Mouse (Mus musculus) right cerebral cortex, postnatal 36 days (tissue): ENCODE measurements around the gene D3Ertd254e.
"Not testable (repeated sequence)": the region's sequence is repeated elsewhere in the genome, so short reads cannot be mapped to it uniquely, and the experiment has no call there.

Source experiments
- DNase-seq, 2 experiments: peaks; one replicate each; pipeline ENCODE4 v3.0.0; 2022; ENCODE audit warnings: low spot score in 2 of 2, mixed read lengths in 1 of 2

D3Ertd254e gene

DNA sequence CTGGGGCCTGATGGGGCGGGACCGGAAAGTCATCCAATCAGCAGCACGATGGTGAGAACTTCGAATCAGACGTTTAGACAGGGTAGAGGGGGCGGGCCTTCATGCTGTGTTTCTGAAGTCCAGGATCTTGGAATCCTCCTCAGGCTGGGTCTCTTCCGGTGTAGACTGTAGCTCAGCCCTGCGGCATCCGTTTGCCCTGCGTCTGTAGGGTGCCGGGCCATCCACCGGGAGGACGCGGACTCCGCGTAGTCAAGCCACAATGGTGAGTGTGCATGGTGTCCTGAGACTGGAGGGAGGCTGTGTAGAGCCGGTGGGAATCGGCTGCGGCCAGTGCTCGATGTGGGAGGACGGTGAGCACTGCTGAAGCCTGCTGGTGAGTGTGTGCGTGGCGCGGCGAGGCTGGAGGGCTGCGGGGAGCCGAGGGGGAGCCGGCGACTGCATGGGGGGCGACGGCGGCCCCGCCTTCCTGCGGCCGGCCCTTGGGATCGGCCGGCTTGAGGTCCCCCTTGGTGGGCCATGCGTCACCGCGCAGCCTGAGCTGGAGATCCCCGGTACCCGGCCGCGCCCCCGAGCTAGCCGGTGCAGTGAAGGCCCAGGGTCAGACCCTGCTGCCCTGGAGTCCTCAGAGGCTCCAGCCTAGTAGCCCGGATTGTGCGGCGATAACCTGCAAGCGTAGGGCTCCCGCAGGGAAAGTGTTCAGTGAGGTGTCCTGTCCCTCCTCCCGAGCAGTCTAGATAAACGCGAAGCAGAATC, at the start of gene D3Ertd254e:
D3Ertd254e (plus strand) TSS at position 84 of the 753 bp plus-strand sequence.
- DNase-seq = peak; percentile 92 to 95

DNA sequence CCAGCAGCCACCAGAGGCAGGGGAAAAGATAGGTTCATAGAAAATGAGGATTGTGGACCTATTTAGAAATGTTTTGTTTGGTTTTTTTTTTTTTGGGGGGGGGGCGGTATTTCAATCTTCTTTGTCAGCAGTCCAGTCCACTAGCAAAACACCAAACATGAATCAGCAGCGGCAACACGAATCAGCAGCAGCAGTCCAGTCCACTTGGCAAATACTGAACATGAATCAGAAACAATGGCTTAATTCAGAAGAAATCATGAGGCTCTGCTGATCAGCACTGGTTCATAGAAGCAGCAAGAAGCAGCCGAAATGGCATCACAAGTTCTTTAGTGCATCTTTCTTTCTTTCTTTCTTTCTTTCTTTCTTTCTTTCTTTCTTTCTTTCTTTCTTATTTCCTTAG, 34.7 kb upstream of the D3Ertd254e start:
- no peak for DNase-seq

DNA sequence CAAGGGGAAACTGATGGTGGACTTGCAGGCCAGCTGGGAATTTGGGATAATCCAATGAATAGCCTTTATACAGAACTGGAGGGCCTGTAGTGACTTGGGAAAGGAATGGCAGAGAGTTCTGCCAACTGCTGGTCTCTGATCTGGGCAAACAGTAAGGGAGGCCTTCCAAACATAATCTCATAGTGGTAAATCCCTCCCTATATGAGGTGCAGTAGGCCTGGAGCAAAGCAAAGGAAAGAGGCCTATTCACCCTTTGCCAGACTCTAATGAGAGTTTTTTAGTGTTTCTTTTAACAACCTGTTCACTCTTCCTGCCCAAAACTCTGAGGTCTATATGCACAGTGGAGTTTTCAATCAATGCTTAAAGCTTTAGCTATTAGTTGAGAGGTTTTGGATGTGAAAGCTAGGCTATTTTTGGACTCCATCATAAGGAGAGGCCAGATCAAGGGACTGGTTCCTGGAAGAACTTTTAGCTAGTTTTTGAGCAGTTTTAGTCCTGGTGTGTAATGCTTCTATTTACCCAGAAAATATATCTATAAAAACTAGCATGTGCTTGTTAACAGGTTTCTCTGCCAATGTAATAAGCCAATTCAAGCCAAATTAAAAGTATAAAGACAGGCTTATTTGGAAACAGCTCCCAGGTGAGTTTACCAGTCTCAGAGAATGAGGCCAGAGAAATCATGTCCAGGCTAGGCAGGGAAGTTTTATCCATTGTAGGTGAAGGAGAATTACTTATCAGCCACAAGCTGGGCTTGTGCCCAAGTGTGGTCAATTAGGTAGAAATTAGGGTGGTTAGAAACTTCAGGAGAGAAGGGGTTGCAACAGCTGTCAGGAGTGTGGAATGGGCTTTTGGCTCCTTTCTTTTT, 30.9 kb upstream of the D3Ertd254e start:
- no peak for DNase-seq

DNA sequence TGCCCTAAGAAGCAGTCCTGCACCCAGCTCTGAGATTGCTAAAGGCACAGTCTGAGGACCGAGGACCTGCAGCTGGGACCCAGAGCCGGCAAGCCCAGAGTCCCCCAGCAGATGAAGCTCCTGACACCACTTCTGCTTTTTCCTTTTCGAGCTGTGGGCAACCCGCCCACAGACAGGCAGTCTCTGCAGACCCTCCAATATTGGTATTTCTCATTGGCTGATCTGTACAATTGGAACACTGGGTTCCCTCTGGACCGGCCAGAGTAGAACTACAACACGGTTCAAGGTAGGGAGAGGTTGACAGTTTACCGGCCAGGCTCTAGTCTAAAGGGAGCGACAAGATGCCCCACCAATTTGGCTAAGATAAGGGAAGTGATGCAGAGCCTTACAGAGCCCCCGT, 24.6 kb upstream of the D3Ertd254e start:
- DNase-seq = not testable (repeated sequence)

DNA sequence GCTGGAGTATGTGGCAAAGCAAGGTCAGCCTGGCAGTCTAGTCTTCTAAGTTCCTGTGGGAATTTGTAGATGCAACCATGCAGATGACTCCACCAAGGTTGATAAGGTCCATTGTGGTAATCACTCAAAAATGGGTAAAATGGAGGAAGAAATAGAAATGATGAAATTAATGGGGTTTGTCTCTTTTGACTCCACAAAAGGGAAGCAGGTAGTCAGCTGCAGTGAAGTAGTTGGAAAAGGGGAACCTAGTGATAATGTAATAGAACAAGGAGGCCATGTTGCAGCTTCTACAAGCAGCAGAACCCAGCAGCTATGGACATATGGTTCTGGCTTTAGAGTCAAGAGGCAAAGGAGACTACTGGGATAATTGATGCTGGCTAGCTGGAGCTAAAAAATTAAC, 14.7 kb upstream of the D3Ertd254e start:
- no peak for DNase-seq

DNA sequence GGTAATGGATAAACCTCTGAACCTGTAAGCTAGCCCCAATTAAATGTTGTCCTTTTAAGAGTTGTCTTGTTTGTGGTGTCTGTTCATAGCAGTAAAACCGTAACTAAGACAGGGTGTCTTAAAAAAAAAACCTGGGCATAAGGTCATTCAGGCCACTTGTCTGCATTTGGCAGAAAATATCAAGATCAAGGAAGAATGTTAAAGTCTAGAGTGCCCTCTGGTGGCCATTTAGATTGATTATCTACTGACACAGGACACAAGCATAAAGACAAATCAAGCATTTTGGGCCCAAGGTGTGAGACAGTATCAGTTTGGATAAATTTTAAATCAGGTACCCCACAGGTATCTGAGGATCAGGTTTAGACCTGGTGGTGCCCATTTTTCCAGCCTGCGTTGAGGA, 13.3 kb upstream of the D3Ertd254e start:
- DNase-seq = no peak

DNA sequence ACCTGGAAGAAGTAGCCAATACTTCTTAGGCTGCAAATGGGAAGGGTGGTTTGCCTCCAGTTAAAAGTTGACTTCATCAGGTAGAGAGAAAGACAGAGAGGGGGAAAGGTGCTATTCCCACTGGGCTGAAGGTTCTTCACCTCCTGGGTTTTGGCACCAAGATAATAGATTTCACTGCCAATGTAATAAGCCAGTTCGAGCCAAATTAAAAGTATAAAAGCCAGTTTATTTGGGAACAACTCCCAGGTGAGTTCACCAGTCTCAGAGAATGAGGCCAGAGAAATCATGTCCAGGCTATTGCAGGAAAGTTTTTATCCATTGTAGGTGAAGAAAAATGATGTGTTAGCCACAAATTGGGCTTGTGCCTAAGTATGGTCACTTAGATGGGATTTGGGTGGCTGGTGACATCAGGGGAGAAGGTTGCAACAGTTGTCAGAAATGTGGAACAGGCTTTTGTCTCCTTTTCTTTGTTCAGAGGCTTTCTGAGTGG, 12.6 kb upstream of the D3Ertd254e start:
- DNase-seq = no peak

DNA sequence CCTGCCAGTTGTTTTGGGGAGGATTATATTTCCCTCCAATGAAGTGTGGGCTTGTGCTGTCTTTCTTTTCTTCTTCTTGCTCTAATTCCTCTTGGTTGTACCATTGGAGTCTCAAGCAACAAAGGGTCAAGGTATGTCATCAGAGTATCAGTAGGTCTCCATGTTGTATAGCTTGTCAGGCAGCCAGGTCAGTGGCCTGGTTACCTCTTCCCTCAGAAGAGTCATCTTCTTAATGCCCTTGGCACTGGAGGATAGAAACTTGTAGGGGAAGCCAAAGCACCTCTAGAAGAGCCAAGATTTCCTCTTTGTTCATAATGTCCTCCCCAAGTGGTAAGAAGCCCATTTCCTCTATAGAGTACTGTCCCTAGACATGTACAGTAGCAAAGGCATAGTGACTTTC, 11.8 kb upstream of the D3Ertd254e start:
- no peak for DNase-seq

DNA sequence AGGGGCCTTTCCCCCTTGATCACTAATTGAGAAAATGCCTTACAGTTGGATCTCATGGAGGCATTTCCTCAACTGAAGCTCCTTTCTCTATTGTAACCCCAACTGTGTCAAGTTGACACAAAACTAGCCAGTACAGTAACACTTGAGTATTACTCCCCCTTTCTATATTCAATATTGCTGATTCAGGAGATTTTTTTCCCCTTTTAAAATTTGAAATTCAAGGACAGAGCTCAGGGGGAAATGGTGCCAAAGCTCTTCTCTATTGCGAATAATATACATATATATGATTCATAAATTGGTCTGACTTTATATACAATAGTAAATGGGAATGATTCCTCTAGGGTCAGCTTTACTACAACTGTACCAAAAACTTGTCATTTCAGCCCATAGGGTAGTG, 282 bp upstream of the D3Ertd254e start:
- no peak for DNase-seq

DNA sequence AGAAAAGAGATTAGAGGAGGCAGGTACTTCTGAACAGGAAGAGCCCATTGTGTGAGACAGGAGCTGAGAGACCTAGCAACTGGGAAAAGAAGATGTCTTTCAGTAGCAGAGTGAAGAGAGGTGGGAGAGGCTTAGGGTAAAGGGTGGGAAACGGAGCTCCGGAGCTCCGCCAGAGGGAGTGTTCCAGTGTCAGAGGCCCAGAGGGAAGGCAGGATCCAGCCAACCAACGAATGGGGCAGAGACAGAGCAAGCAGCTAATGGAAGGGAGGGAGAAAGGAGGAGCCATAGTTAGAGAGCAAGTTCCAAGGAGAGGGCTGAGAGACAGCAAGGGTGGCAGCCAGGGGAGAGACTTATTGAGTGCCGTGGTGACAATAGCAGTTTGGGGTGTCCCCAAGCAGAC, 4.5 kb downstream of the D3Ertd254e start:
- DNase-seq = no peak

DNA sequence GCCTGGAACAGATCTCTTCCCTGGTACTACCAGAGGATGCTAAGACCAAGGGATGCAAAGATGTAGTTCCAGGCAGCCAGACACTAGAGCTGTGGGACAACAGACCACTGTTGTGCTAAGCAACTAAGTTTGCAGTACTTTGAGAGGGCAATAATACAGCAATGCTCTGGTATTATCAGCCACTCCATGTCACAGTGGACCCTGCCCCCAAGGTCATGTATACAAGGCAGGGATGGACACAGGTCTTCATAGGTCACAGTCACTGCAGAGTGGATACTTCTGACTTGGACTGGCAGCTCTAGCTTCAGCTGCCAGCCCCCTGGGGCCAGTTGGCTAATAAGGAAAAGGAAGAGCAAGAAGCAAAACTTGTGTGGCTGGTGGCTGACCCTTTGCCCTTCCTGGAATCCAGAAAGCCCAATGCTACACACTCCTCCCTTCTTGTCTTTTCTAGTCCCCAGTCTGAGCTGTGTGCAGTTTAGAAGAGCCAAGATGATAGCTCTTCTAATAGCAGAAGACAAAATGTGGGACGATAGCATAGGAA, 19.9 kb downstream of the D3Ertd254e start:
- DNase-seq = no peak

DNA sequence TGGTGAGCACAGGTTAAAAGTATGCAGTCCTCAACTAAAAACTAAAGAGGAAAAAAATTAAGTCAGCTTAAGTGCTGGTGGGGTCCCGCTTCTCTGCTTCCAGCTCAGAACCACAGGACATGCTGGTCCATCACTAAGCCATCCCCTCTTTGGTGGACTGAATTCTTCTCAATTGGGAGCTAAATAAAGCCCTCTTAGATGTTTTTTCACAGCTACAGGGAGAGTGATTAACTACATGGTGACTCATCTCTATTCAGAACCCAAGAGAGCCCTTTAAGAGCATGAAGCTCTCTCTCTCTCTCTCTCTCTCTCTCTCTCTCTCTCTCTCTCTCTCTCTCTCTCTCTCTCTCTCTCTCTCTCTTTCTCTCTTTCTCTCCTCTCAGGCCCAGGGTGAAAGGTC, 20.5 kb downstream of the D3Ertd254e start:
- DNase-seq = no peak

DNA sequence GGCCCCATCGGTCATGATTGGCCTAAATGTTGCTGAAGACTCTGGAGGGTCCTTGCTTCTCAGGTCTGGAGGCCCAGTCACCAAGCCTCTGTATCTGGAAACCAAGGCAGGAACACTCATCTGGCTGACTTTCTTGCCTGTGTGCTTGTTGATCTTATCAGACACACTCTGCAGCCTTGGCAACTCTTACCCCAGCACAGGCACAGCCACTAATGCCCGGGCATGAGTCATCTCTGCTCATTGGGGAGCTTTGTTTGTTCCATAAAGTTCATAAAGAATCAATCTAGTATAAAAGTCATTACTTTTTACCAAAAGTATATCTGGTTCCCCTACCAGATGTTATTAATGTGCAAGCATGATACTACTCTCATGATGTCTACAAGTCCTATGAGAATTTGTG, 22.9 kb downstream of the D3Ertd254e start:
- DNase-seq = no peak

DNA sequence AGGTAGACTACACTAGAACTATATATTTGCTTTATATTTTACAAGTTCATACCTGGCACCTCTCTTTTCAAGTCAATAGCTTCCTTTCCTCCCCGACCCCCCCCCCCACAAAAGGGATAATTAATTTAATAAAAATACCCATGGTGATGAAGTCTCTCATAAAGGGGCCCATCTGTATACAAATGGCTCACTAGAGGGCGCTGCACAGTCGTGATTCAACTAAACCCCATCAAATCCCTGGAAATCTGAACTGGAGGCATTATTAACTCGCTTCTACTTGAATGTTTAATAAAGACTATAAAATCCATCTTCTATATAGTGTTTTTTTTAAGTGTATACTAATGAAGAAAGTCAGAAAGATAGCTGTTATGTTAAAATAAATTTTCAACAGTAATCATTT, 30.7 kb downstream of the D3Ertd254e start:
- DNase-seq = peak; percentile 25

DNA sequence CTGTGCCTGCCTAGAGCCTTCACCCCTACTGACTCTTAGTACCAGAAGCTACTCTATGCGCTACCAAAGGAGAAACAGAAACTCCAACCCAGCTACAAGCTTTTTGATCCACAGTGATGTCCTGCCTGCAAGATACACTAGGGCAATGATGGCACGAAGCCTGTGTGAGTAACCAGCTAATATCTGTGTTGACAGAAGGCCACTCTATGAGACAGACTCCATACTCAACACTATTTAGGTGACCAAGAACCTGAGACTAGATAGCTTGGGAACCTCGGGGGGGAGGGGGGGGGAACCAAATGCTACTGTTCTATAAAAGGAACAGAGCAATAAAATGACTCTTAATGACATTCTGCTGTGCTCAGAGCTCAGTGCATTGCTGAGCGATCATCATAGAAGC, 35.7 kb downstream of the D3Ertd254e start:
- no peak for DNase-seq

DNA sequence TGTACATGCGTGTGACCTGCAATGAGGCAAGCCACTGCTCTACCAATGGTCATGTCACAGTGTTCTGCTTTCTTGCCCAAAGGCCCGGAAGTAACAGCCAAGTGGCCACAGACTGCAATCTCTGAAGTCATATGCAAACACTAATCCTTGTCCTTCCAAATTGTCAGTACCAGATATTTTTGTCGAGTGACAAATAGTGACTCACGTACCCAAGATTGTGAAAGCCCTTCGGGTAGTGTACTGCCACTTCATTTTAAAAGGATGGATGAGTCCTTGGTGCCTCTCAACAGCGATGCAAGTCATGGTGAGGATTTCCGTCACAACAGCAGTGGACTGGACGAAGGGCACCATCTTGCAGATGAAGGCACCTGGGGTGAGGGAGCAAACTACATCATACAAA, 38.4 kb downstream of the D3Ertd254e start:
- no peak for DNase-seq

DNA sequence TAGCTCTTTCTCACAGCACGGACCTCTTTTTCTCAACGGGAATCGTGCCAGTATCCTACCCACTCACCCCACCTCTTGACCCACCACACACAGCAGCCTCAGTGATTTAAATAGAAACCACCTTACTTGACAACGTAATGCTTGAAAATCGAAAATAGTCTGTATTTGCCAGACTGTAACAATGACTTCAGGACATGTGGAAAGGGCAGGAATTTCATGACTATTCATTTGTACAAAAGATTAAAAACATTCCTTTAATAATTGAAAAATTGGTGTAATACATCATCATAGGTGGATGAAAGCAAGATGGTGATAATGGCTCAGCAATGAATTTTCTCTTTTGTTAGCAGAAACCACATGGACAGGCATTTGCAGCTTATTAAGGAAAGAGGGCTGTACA, 50.3 kb downstream of the D3Ertd254e start:
- no peak for DNase-seq

DNA sequence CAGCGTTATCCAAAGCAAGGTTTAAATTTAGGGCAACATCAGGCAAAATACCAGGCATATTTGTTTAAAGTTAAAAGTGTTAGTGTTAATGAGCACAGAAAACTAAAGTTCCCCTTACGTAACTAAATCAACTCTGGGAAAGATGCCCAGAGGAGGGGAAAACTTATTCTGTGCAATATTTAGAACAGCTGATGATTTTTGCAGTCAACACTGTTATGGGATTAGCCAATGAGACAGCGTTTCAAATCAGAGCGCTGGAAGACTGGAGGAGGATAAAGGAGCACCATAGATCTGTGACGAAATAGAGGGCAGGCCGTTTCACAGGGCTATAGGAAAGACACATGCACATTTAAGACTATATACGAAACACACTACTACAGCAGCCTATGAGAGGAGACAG, 52.1 kb downstream of the D3Ertd254e start:
- peak in 1 of 2 experiments; percentile 41 for DNase-seq

DNA sequence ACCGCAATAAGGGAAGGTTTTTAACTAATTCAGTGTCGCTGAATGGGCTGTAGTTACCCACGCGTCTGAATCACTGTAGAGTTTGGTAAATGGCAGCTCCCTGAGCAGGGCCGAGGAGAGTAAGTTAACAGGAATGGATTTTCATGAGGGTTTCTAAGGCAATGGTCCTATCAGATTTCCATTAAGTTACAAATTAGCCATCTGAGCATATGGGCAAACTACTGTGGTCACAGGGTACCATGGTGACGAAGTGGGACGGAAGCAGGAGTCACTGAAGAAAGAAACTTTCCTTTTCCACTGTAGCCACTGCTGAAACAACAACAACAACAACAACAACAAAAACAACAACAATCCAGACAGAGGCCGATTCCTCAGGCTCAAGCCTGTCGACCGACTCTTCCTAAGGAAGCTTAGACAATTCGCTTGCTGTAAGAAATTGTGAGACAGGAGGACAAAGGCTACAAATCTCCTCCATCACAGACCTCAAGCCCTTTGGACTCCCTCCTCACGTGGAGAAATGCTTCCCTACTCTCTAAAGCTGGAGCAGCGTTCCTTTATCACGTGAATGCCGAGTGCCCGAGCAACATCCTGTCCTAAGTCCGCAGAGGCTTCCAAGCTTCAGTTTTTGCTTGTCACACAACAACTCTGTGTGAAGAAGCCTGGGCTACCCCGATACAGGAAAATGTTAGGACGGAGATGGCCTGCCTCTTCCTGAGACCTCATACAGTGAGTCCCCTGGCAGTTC, 56.9 kb downstream of the D3Ertd254e start:
- DNase-seq = no peak

DNA sequence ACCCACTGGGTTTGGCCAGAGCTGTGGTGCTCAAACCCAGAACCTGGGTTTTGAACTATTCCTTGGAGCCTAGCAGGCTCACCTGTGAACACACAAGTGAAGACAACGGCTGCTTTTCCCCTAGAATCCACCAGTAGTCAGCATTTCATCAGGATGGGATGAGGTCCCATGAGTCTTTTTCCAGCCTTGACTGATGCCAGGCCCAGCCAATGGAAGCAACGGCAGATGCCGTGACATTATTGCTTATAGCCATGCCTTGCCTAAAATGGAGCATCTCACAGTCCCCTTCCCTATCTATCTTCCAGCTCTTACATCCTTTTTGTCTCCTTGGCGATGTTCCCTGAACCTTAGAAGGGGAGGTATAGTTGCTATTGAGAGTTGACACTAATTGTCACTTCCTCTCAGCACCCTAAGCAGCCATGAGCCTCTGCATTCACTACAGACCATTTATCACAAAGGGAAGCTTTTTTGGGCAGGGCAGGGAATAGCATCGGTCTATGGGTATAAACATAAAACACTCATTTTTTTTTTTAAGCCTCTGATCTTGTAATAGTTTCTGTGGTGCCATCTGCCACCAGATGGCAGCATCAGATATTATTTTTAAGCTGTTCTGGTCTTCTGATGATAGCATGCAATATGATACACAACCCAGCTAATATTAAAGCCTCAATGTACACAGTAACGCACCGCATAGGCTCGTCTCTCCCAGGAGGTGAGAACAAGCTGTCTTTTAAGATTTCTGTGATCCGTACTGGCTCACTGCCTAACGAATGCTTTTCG, 59.1 kb downstream of the D3Ertd254e start:
- peak in 1 of 2 experiments; percentile 56 for DNase-seq

DNA sequence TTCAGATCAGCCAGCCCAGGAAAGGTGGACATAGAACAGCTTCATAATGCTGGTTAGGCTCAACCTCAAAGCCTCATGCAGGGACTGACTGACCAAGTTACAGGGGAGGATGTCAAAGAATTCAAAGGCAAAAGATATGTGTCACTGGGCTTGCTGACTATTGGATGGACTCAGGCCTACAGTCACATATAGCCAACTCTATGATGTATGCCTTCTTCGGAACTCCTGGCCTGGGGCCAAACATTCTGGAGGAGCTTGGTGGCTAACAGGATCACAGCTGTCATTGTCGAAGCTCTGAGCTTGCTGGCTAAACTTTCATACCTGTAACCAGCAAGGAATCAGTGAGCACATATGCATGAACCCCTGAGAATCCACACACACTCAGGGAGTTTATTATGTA, 60.1 kb downstream of the D3Ertd254e start:
- DNase-seq = no peak
